Mouse (Mus musculus) cerebellum, adult 2 months (tissue): ENCODE data around the gene Tsc22d1. TPM values are rescaled to one million over a fixed set of nuclear protein-coding genes. Genes with fewer than 3 reads are reported as not detected.

Experiments
- DNase-seq, 2 experiments: peaks; one replicate each; pipeline ENCODE4 v3.0.0; 2021
- H3K27ac ChIP-seq: fragments of 200-500 bp; 2 replicates; pipeline ENCODE4 v1.5.1; 2012; ENCODE audit warnings: low read length, control low read depth, inconsistent platforms; ENCODE audit not compliant: insufficient read depth
- H3K27me3 ChIP-seq: fragments of 200-500 bp; 2 replicates; pipeline ENCODE4 v1.6.1; 2012; ENCODE audit warnings: inconsistent platforms, mild to moderate bottlenecking, low read length, moderate library complexity; ENCODE audit not compliant: control insufficient read depth, insufficient read depth
- H3K4me1 ChIP-seq: fragments of 200-500 bp; 2 replicates; pipeline ENCODE4 v1.6.1; 2011; ENCODE audit warnings: low read length; ENCODE audit not compliant: control insufficient read depth, insufficient read depth
- H3K4me3 ChIP-seq: fragments of 200-500 bp; replicated peaks from 2 replicates; pipeline ENCODE3; 2011; ENCODE audit warnings: mild to moderate bottlenecking, low read depth, low read length, control low read depth; ENCODE audit not compliant: insufficient read depth
- CTCF ChIP-seq: fragments of 200-500 bp; IDR thresholded peaks from 2 replicates; pipeline ENCODE4 v1.5.1; 2011; ENCODE audit warnings: low read depth, mild to moderate bottlenecking, control low read depth, low read length, moderate library complexity, borderline replicate concordance; ENCODE audit not compliant: insufficient read depth
- POLR2A ChIP-seq: fragments of 200-500 bp; IDR thresholded peaks from 2 replicates; pipeline ENCODE4 v1.6.1; 2011; ENCODE audit warnings: low read length, control low read depth, borderline replicate concordance; ENCODE audit not compliant: insufficient read depth
- WGBS: fragments of 180-500 bp; shearing (Covaris S2); methylation state at CpG from one replicate; pipeline ENCODE4 v1.1.7; 2018; 5-methylcytosine and 5-hydroxymethylcytosine counted together
- polyA plus RNA-seq: library from polyadenylated mRNA; depleted of rRNA; stranded (reverse); fragments of >200 nt; gene quantifications from 2 replicates; pipeline ENCODE4 v1.2.3, GENCODE M21; 2012

The Tsc22d1 gene
- polyA plus RNA-seq, 1 experiment = 362 TPM

GRCm38 (mm10) chr14:76463414-76464098, 48.8 kb downstream of the Tsc22d1 start:
- H3K27me3 ChIP-seq = no peaks in the 10 kb centered on the region
- WGBS = 85% methylated on average over 4 of the region's 4 CpGs
- no peak overlapping the region for H3K4me3 ChIP-seq
- no peak for DNase-seq
- TF ChIP-seq POLR2A (no peak), CTCF (no peak)
- H3K27ac ChIP-seq = no peak overlapping the region
- H3K4me1 ChIP-seq = peaks cover 2% of the 10 kb centered on the region; the same call in 1 of the 2 replicates

GRCm38 (mm10) chr14:76464967-76465366, 50.2 kb downstream of the Tsc22d1 start:
- 61% methylated on average over 3 of the region's 3 CpGs for WGBS

GRCm38 (mm10) chr14:76466641-76467323, 52.0 kb downstream of the Tsc22d1 start:
- Histone ChIP-seq H3K4me3 (no peak overlapping the region), H3K27ac (no peak overlapping the region), H3K4me1 (peaks cover 5% of the 10 kb centered on the region), H3K27me3 (no peaks in the 10 kb centered on the region)
- TF ChIP-seq POLR2A (no peak), CTCF (peak; percentile 60; the same call in 1 of the 2 replicates)
- peak; percentile 70 to 77 for DNase-seq
- WGBS = 27% methylated on average over 18 of the region's 18 CpGs

More at GRCm38 (mm10) chr14:76464967-76465366, 50.2 kb downstream of the Tsc22d1 start:
- TF ChIP-seq CTCF (no peak), POLR2A (no peak)
- no peak overlapping the region for H3K27ac ChIP-seq
- no peaks in the 10 kb centered on the region for H3K27me3 ChIP-seq
- H3K4me3 ChIP-seq = no peak overlapping the region
- DNase-seq = no peak
- peaks cover 2% of the 10 kb centered on the region; the same call in 1 of the 2 replicates for H3K4me1 ChIP-seq

GRCm38 (mm10) chr14:76467932-76468331, 53.2 kb downstream of the Tsc22d1 start:
- no peak for DNase-seq
- Histone ChIP-seq H3K27me3 (no peaks in the 10 kb centered on the region), H3K4me1 (peaks cover 5% of the 10 kb centered on the region), H3K4me3 (no peak overlapping the region), H3K27ac (no peak overlapping the region)
- TF ChIP-seq POLR2A (no peak), CTCF (no peak)
- 89% methylated on average over 11 of the region's 11 CpGs for WGBS

- Histone ChIP-seq H3K4me3 (no peak overlapping the region), H3K27ac (no peak overlapping the region), H3K27me3 (no peaks in the 10 kb centered on the region), H3K4me1 (peaks cover 5% of the 10 kb centered on the region)
- TF ChIP-seq CTCF = no peak
- TF ChIP-seq POLR2A = no peak
- no peak for DNase-seq
- 65% methylated on average over 19 of the region's 19 CpGs for WGBS
Measured at GRCm38 (mm10) chr14:76471301-76471700, 56.5 kb downstream of the Tsc22d1 start.

- Histone ChIP-seq H3K4me3 (no peak overlapping the region), H3K27ac (no peak overlapping the region), H3K4me1 (peaks cover 5% of the 10 kb centered on the region), H3K27me3 (no peaks in the 10 kb centered on the region)
- WGBS = 70% methylated on average over 8 of the region's 8 CpGs
- no peak for TF ChIP-seq CTCF
- TF ChIP-seq POLR2A = no peak
- DNase-seq = no peak
Measured at GRCm38 (mm10) chr14:76472487-76472886, 57.7 kb downstream of the Tsc22d1 start.

- Histone ChIP-seq H3K4me3 (no peak overlapping the region), H3K27ac (no peak overlapping the region), H3K4me1 (peaks cover 5% of the 10 kb centered on the region), H3K27me3 (no peaks in the 10 kb centered on the region)
- peak; percentile 49 to 54 for DNase-seq
- peak; percentile 44; the same call in 1 of the 2 replicates for TF ChIP-seq CTCF
- TF ChIP-seq POLR2A = no peak
- 16% methylated on average over 2 of the region's 2 CpGs for WGBS
Measured at GRCm38 (mm10) chr14:76473404-76473803, 58.6 kb downstream of the Tsc22d1 start.

GRCm38 (mm10) chr14:76474165-76474564, 59.4 kb downstream of the Tsc22d1 start:
- TF ChIP-seq CTCF = peak; percentile 18; the same call in 1 of the 2 replicates
- TF ChIP-seq POLR2A = no peak
- 36% methylated on average over 1 of the region's 1 CpGs for WGBS
- Histone ChIP-seq H3K27me3 (no peaks in the 10 kb centered on the region), H3K4me3 (no peak overlapping the region), H3K27ac (no peak overlapping the region), H3K4me1 (peaks cover 5% of the 10 kb centered on the region; the same call in 1 of the 2 replicates)
- no peak for DNase-seq
